Mouse (Mus musculus) spleen, postnatal 36 days (tissue): ENCODE data around the gene Relb.

Experiments used
- DNase-seq, 2 experiments: peaks; one replicate each; pipeline ENCODE4 v3.0.0; 2022; ENCODE audit warnings: low spot score in 2 of 2, mixed read lengths in 1 of 2

Relb gene

GRCm38 (mm10) chr7:19579751-19580150 is 49.5 kb downstream of the Relb start:
- DNase-seq, result no peak

GRCm38 (mm10) chr7:19578436-19578835 is 50.8 kb downstream of the Relb start:
- DNase-seq, result no peak

GRCm38 (mm10) chr7:19577877-19578414 is 51.3 kb downstream of the Relb start:
- peak; percentile 82 to 84 for DNase-seq

- peak; percentile 81 to 86 for DNase-seq
Observed at GRCm38 (mm10) chr7:19577141-19577852, 51.9 kb downstream of the Relb start, which contains the start of the genes Zfp296 and Gemin7. Gene Zfp296, plus strand, starts transcription at chr7:19577287. Gene Gemin7, minus strand, starts transcription at chr7:19577595.

GRCm38 (mm10) chr7:19575559-19575958 is 53.7 kb downstream of the Relb start:
- no peak for DNase-seq

- DNase-seq, result no peak
Observed at GRCm38 (mm10) chr7:19573776-19574140, 55.5 kb downstream of the Relb start.

GRCm38 (mm10) chr7:19572926-19573775 is 56.1 kb downstream of the Relb start:
- DNase-seq, result peak; percentile 75 to 78

GRCm38 (mm10) chr7:19569647-19570046 is 59.6 kb downstream of the Relb start:
- DNase-seq, result no peak

- DNase-seq, result no peak
Observed at GRCm38 (mm10) chr7:19567426-19567825, 61.8 kb downstream of the Relb start.

- DNase-seq, result no peak
Observed at GRCm38 (mm10) chr7:19565803-19566202, 63.4 kb downstream of the Relb start.

GRCm38 (mm10) chr7:19564455-19564854 is 64.8 kb downstream of the Relb start:
- DNase-seq, result no peak

- peak; percentile 43 to 67 for DNase-seq
Observed at GRCm38 (mm10) chr7:19563884-19564283, 65.4 kb downstream of the Relb start.

- no peak for DNase-seq
Observed at GRCm38 (mm10) chr7:19562643-19563410, 66.4 kb downstream of the Relb start, which contains the start of gene Ppp1r37. Gene Ppp1r37, minus strand, starts transcription at chr7:19563076.

GRCm38 (mm10) chr7:19561765-19562642 is 67.2 kb downstream of the Relb start:
- peak; percentile 84 to 85 for DNase-seq

- no peak for DNase-seq
Observed at GRCm38 (mm10) chr7:19561431-19561764, 67.8 kb downstream of the Relb start.

GRCm38 (mm10) chr7:19560491-19561260 is 68.6 kb downstream of the Relb start:
- DNase-seq, result no peak

GRCm38 (mm10) chr7:19558965-19559364 is 70.3 kb downstream of the Relb start:
- no peak for DNase-seq

- DNase-seq, result no peak
Observed at GRCm38 (mm10) chr7:19557982-19558900, 71.0 kb downstream of the Relb start.

GRCm38 (mm10) chr7:19557086-19557485 is 72.2 kb downstream of the Relb start:
- no peak for DNase-seq
